Mouse (Mus musculus) embryonic facial prominence, embryonic 11.5 days (tissue): ENCODE data around the gene Plppr2. TPM values are rescaled to one million over a fixed set of nuclear protein-coding genes. Genes with fewer than 3 reads are reported as not detected.

Experiments used
- ATAC-seq: fragments of 200-750 bp; cut with Nextera tagmentation; replicated peaks from 2 replicates; pipeline ENCODE4 v1.8.0; 2017; ENCODE audit warnings: low read depth; ENCODE audit not compliant: insufficient number of reproducible peaks, low FRiP score, low TSS enrichment
- DNase-seq: peaks from one replicate; pipeline ENCODE4 v3.0.0-alpha.2; 2015; ENCODE audit warnings: low spot score
- H3K27ac ChIP-seq: fragments of 300-500 bp; sonication (generic); replicated peaks from 2 replicates; pipeline ENCODE4 v1.5.1; 2014; ENCODE audit warnings: mild to moderate bottlenecking, low read depth, low read length, control low read depth
- H3K27me3 ChIP-seq: fragments of 300-500 bp; sonication (generic); 2 replicates; pipeline ENCODE4 v1.6.1; 2014; ENCODE audit warnings: mild to moderate bottlenecking, low read length, moderate library complexity, mixed read lengths; ENCODE audit not compliant: control insufficient read depth, insufficient read depth
- H3K36me3 ChIP-seq: fragments of 300-500 bp; sonication (generic); replicated peaks from 2 replicates; pipeline ENCODE4 v1.6.1; 2014; ENCODE audit warnings: low read depth, mild to moderate bottlenecking, low read length, moderate library complexity, mixed read lengths; ENCODE audit not compliant: control insufficient read depth, insufficient read depth
- H3K4me1 ChIP-seq: fragments of 300-500 bp; sonication (generic); 2 replicates; pipeline ENCODE4 v1.6.1; 2014; ENCODE audit warnings: low read length, mixed read lengths; ENCODE audit not compliant: control insufficient read depth, insufficient read depth
- H3K4me2 ChIP-seq: fragments of 300-500 bp; sonication (generic); 2 replicates; pipeline ENCODE4 v1.6.1; 2014; ENCODE audit warnings: low read depth, mild to moderate bottlenecking, control low read depth, low read length, moderate library complexity
- H3K4me3 ChIP-seq: fragments of 300-500 bp; sonication (generic); 2 replicates; pipeline ENCODE4 v1.5.1; 2014; ENCODE audit warnings: low read depth, low read length, control low read depth
- H3K9ac ChIP-seq: fragments of 300-500 bp; sonication (generic); replicated peaks from 2 replicates; pipeline ENCODE4 v1.6.1; 2014; ENCODE audit warnings: mild to moderate bottlenecking, control low read depth, low read length
- H3K9me3 ChIP-seq: fragments of 300-500 bp; sonication (generic); replicated peaks from 2 replicates; pipeline ENCODE4 v1.6.1; 2016; ENCODE audit warnings: mild to moderate bottlenecking, low read length, inconsistent platforms, mixed read lengths; ENCODE audit not compliant: control insufficient read depth
- WGBS: fragments of 180-500 bp; shearing (Covaris S2); extraction: QIAGEN DNeasy Blood & Tissue Kit; methylation state at CpG from one replicate; pipeline ENCODE4 v1.1.7; 2014; 5-methylcytosine and 5-hydroxymethylcytosine counted together
- polyA plus RNA-seq: library from polyadenylated mRNA; unstranded; fragments of >200 nt; fragmentation: Nextera tagmentation; extraction: Ambion mirVana; gene quantifications from 2 replicates; pipeline ENCODE4 v1.2.1, GENCODE M21; 2014

The Plppr2 gene
- polyA plus RNA-seq, 1 experiment from 2014 or later = 6.9 TPM

DNA sequence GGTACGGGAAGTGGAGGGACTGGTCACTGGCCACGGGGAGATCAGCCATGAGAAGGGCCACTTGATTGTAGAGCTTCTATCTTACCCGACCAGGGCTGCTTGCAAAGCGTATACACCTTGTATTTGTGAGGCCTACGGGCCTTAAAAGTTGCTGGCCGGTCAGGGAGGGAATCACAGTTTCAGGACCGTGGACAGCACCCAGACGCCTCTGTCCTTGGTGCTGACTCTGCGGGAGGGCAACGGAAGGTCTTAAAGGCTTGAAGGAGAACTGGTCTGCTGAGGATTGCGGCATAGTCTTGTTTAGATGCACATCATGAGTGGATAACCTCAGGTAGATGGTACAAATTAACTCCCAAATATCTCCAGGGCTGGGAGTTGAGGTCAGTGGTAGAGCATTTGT lies 13.5 kb downstream of the Plppr2 start:
- H3K4me3 ChIP-seq = no peak overlapping the region
- H3K27me3 ChIP-seq = 0 out of 2 replicates have a peak, but pooled peaks cover 3% of the 10 kb centered on the region
- peak; percentile 79 for DNase-seq
- no peaks in the 10 kb centered on the region for H3K9me3 ChIP-seq
- H3K27ac ChIP-seq = no peak overlapping the region
- no peak overlapping the region for H3K4me2 ChIP-seq
- 16% methylated on average over 11 of the region's 11 CpGs for WGBS
- no peaks in the 10 kb centered on the region; the same call in 1 of the 2 replicates for H3K4me1 ChIP-seq
- no peak for ATAC-seq
- no peaks in the 10 kb centered on the region for H3K36me3 ChIP-seq
- no peak overlapping the region for H3K9ac ChIP-seq

DNA sequence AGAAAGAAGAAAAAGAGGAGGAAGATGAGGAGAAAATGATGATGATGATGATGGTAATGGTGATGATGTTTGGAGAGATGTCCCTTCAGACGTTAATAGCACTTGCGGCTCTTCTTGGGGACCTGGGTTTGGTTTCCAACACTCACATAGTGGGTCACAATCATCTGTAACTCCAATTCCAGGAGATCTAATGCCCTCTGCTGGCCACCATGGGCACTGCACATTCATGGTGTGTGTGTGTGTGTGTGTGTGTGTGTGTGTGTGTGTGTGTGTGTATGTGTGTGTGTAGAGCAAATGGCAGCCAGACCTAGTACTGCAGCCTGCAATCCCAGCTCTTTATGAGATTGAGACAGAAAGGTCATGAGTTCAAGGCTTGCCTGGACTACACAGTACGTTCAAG lies 15.1 kb downstream of the Plppr2 start:
- Histone ChIP-seq H3K27me3 (0 out of 2 replicates have a peak, but pooled peaks cover 3% of the 10 kb centered on the region), H3K4me1 (no peaks in the 10 kb centered on the region; the same call in 1 of the 2 replicates), H3K4me3 (no peak overlapping the region), H3K36me3 (no peaks in the 10 kb centered on the region), H3K9ac (no peak overlapping the region), H3K9me3 (no peaks in the 10 kb centered on the region), H3K4me2 (no peak overlapping the region), H3K27ac (no peak overlapping the region)
- ATAC-seq = no peak
- DNase-seq = no peak
- WGBS = 81% methylated on average over 3 of the region's 3 CpGs

DNA sequence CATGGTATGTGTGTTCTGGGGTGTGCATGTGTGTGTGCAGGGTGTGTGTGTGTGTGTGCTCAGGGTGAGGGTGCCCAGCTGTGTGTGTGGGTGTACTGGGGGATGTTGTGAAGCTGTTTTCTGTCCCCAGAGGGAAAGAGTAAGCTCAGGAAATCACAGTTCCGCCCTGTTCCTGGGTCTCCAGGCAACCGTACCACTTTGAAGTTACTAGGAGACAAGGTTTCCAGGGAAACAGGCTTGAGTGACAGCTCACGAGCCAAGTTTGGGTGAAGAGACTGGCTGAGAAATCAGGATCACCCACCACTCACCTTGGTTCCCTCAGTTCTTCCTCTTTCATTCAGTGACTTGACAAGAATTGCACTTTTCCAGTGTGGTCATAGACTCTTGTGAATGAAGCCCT lies 16.8 kb downstream of the Plppr2 start:
- Histone ChIP-seq H3K27me3 (no peaks in the 10 kb centered on the region), H3K9ac (no peak overlapping the region), H3K4me2 (no peak overlapping the region), H3K9me3 (no peaks in the 10 kb centered on the region), H3K4me3 (no peak overlapping the region), H3K4me1 (no peaks in the 10 kb centered on the region), H3K27ac (no peak overlapping the region), H3K36me3 (no peaks in the 10 kb centered on the region)
- 16% methylated on average over 3 of the region's 3 CpGs for WGBS
- no peak for ATAC-seq
- DNase-seq = peak; percentile 10

DNA sequence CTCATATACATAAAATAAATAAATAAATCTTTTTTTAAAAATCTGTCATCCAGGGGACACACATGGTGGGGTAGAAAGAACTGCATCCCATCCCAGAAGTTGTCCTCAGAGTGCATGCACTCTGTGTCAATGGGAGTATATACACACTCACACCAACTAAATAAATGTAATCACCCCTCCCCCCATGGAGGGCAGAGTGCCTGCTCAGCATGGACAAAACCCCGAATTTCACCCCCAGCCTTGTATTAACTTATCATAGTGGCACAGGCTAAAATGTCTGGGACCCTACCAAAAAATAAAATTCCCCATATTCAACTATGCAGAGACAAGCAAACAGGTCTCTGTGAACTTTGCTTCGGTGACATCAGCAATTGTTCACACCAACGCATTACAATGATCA lies 17.8 kb downstream of the Plppr2 start:
- no peak for DNase-seq
- H3K9ac ChIP-seq = no peak overlapping the region
- no peak overlapping the region for H3K27ac ChIP-seq
- no peak for ATAC-seq
- no peaks in the 10 kb centered on the region for H3K36me3 ChIP-seq
- H3K4me2 ChIP-seq = no peak overlapping the region
- no peak overlapping the region for H3K4me3 ChIP-seq
- peaks cover 3% of the 10 kb centered on the region; the same call in 1 of the 2 replicates for H3K27me3 ChIP-seq
- H3K4me1 ChIP-seq = no peaks in the 10 kb centered on the region
- no peaks in the 10 kb centered on the region for H3K9me3 ChIP-seq
- 85% methylated on average over 3 of the region's 3 CpGs for WGBS

DNA sequence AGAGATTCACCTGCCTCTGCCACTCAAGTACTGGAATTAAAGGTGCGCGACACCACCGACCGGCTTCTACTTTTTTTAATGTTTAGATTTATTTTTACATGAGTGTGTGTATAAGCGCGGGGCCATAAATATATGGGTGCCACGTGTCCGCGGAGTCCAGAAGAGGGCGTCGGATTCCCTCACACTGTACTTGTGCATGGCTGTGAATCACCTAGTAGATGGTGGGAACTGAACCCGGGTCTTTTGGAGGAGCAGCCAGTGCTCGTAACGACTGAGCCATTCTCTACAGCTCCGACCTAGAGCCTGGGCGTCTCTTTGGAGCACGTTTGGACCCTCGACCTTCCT lies 18.4 kb downstream of the Plppr2 start:
- H3K27ac ChIP-seq = peak overlapping the region; percentile 73; the same call in 1 of the 2 replicates
- H3K4me3 ChIP-seq = peak overlapping the region; percentile 67
- WGBS = 1% methylated on average over 18 of the region's 18 CpGs
- H3K4me1 ChIP-seq = no peaks in the 10 kb centered on the region
- H3K27me3 ChIP-seq = peaks cover 8% of the 10 kb centered on the region
- peak; percentile 70 for ATAC-seq
- DNase-seq = no peak
- no peaks in the 10 kb centered on the region for H3K9me3 ChIP-seq
- H3K36me3 ChIP-seq = no peaks in the 10 kb centered on the region
- peak overlapping the region; percentile 46 for H3K4me2 ChIP-seq
- H3K9ac ChIP-seq = peak overlapping the region; percentile 37

DNA sequence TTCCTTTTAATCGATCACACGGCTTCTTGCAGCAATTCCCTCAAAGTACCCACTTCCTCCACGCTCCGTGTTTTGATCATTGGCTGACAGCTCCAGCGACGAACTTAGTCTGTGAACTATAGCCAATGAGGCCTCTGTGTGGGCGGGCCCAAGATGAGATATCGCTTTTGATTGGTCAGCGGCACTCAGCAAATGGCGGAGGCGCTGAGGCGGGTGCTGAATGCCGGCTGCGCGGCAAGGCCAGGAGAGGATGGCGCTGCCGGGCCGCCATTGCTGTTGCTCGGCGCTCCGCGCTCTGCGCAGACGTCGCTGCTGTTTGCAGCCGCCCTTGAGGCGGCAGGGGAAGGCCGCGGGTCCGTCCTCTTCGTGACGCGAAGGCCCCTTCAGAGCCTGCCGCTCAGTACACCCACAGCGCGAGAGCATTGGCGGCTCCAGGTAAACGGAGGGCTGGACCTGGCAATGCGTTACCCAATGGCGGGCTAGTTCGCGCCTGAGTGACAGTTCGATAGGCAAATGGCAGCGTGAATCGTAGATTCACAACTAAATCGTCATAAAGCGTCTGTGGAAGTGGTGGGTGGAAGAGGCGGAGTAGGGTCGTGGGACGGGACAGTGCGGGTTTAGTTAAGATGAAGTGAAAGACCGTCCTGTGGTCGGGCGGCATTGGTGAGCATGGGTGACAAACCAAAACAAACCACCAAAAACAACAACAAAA lies 18.9 kb downstream of the Plppr2 start, which contains the start of gene Swsap1:
TSS of gene Swsap1 (plus strand) at position 186 of the 712 bp plus-strand sequence.
- Histone ChIP-seq H3K4me1 (0 out of 2 replicates have a peak, but pooled peaks cover 2% of the 10 kb centered on the region), H3K9me3 (no peaks in the 10 kb centered on the region), H3K36me3 (no peaks in the 10 kb centered on the region), H3K9ac (peak within 1 kb of the TSS; percentile 83), H3K27ac (peak within 1 kb of the TSS; percentile 73; the same call in 1 of the 2 replicates), H3K4me2 (peak within 1 kb of the TSS; percentile 46), H3K27me3 (peaks cover 13% of the 10 kb centered on the region), H3K4me3 (peak within 1 kb of the TSS; percentile 67)
- ATAC-seq (peak; percentile 97), DNase-seq (peak; percentile 98)
- under 1% methylated on average over 54 of the region's 54 CpGs for WGBS

DNA sequence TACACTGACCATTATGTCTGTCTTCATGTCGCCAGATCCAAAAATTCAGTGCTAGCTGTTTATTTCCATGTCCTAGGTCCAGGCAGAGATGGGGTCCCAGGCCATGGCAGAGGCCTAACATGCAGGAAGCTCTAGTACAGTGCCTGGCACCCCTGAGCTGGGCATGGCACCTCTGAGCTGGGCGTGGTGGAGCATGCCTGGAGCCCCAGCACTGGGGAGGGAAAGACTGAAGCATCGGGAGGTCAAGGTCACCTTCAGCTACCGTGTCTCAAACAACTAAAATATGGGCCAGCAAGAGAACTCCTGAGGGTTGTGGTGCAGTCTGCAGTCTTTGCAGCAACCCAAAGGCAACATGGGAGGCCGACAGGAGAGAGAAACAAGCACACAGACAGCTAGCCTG lies 21.5 kb downstream of the Plppr2 start:
- no peak overlapping the region for H3K9ac ChIP-seq
- H3K4me3 ChIP-seq = no peak overlapping the region
- ATAC-seq (no peak), DNase-seq (no peak)
- H3K9me3 ChIP-seq = no peaks in the 10 kb centered on the region
- H3K36me3 ChIP-seq = no peaks in the 10 kb centered on the region
- H3K27ac ChIP-seq = no peak overlapping the region
- WGBS = 82% methylated on average over 5 of the region's 5 CpGs
- H3K27me3 ChIP-seq = peaks cover 33% of the 10 kb centered on the region
- no peak overlapping the region for H3K4me2 ChIP-seq
- 0 out of 2 replicates have a peak, but pooled peaks cover 2% of the 10 kb centered on the region for H3K4me1 ChIP-seq

DNA sequence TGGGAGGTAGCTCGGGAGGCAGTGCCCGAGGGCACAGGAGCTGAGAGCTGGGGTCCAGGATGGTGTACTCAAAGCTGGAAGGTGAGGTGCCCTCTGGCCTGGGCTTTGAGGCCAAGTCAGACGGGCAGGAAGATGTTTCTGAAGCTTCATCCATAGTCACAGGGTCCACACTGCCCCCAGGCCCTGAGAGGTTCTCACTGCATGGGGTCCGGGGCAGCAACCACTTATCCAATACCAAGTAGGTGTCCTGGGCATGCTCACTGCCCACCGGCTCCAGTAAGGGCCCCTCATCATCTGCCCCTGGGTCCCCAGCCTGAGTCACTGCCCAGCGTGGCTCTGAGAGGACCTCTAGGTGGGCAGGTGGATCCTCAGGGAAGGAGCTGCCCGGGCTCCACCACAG lies 22.4 kb downstream of the Plppr2 start:
- no peaks in the 10 kb centered on the region for H3K36me3 ChIP-seq
- 0 out of 2 replicates have a peak, but pooled peaks cover 2% of the 10 kb centered on the region for H3K4me1 ChIP-seq
- no peak overlapping the region for H3K27ac ChIP-seq
- H3K9ac ChIP-seq = no peak overlapping the region
- DNase-seq (no peak), ATAC-seq (no peak)
- H3K4me2 ChIP-seq = no peak overlapping the region
- no peak overlapping the region for H3K4me3 ChIP-seq
- H3K27me3 ChIP-seq = peaks cover 33% of the 10 kb centered on the region
- whole genome bisulfite sequencing = 81% methylated on average over 7 of the region's 7 CpGs
- H3K9me3 ChIP-seq = no peaks in the 10 kb centered on the region
